Comparison of ENCODE assay signal across 27 mouse cellular contexts in the genomic region with DNA sequence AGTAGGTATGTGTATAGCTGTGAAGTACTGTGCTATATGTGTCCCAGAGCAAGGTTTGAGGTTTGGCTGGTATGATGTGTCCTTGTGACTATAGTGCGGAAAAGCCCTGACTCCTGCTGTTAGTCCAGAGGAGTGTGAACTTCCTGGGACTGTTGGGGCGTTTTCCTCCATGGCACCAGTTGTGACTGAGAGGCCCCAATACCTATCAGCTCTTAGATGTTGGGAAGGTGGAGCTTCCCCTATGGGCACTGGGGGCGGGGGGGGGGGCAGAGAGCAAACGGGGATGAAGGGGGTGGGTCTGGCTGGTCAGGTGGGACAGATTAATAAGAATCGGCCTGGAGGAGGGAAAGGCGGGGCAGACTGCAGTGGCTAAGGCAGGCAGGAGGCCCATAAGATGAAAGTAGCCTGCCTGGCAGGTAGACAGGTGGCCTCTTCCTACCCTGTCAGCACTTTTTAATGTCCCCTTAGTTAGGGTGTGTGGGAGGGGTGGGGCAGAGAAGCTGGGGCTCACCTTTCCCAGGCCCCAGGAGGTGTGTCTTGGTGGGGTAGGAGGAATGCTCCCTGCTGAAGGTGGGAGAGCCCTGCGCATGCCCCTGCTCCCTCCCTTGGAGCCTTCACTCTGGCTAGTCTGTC. TPM values are rescaled to one million over a fixed set of nuclear protein-coding genes. Genes with fewer than 3 reads are reported as not detected.
DNase-seq lines count a peak whose midpoint lies in the region; ATAC-seq and TF ChIP-seq lines count a peak whose summit lies in the region.
"Had no signal": no experiment of that assay in that cellular context is flagged by ENCODE, and none has a peak within 500 bp of the region (broad histone marks: within the 10 kb centered on the region; RNA-seq: fewer than 3 reads in every experiment).

No protein-coding gene starts in this region.

- H3K4me3 ChIP-seq in embryonic facial prominence, embryonic 14.5 days (ENCODE audit: low read depth, low read length), result no peak overlapping the region
- H3K4me3 ChIP-seq in embryonic facial prominence, embryonic 10.5 days, result no peak overlapping the region
- no peak overlapping the region for H3K4me3 ChIP-seq in kidney, embryonic 14.5 days (ENCODE audit: low read length)
- no peak overlapping the region for H3K4me3 ChIP-seq in stomach, embryonic 16.5 days (replicated peaks; ENCODE audit: low read length)
- no peak overlapping the region for H3K4me3 ChIP-seq in stomach, postnatal 0 days (ENCODE audit: low read depth, low read length)
- H3K4me3 ChIP-seq in intestine, postnatal 0 days (ENCODE audit: low read depth, low read length), result no peak overlapping the region
- H3K4me3 ChIP-seq: embryonic facial prominence, embryonic 13.5 days; forebrain, embryonic 10.5 days; forebrain, embryonic 13.5 days; heart, adult 2 months; heart, embryonic 10.5 days; heart, embryonic 13.5 days; hindbrain, embryonic 15.5 days had no signal

- no peak overlapping the region for H3K27ac ChIP-seq in embryonic facial prominence, embryonic 14.5 days (replicated peaks; ENCODE audit: low read depth, low read length)
- no peak overlapping the region for H3K27ac ChIP-seq in embryonic facial prominence, embryonic 10.5 days (replicated peaks)
- H3K27ac ChIP-seq in kidney, embryonic 14.5 days (ENCODE audit: low read depth, low read length), result no peak overlapping the region
- no peak overlapping the region for H3K27ac ChIP-seq in stomach, embryonic 16.5 days (ENCODE audit: low read length)
- H3K27ac ChIP-seq in stomach, postnatal 0 days (replicated peaks), result no peak overlapping the region
- H3K27ac ChIP-seq in intestine, postnatal 0 days (ENCODE audit: low read depth, low read length), result no peak overlapping the region
- H3K27ac ChIP-seq: embryonic facial prominence, embryonic 13.5 days; forebrain, embryonic 10.5 days; forebrain, embryonic 13.5 days; heart, adult 2 months; heart, embryonic 10.5 days; heart, embryonic 13.5 days; hindbrain, embryonic 15.5 days had no signal

- no peak for TF ChIP-seq EP300 in stomach, postnatal 0 days (optimal IDR thresholded peaks at IDR 0.05)

- WGBS in embryonic facial prominence, embryonic 14.5 days, result 41% methylated on average over 5 of the region's 7 CpGs
- WGBS in embryonic facial prominence, embryonic 10.5 days, result 40% methylated on average over 7 of the region's 7 CpGs
- 38% methylated on average over 7 of the region's 7 CpGs for WGBS in kidney, embryonic 14.5 days
- 30% methylated on average over 7 of the region's 7 CpGs for whole genome bisulfite sequencing in stomach, embryonic 16.5 days
- WGBS in stomach, postnatal 0 days, result 26% methylated on average over 7 of the region's 7 CpGs
- WGBS in intestine, postnatal 0 days, result 26% methylated on average over 7 of the region's 7 CpGs

- no peaks in the 10 kb centered on the region for H3K9me3 ChIP-seq in embryonic facial prominence, embryonic 14.5 days (ENCODE audit: control insufficient read depth, low read length)
- H3K9me3 ChIP-seq in embryonic facial prominence, embryonic 10.5 days, result no peaks in the 10 kb centered on the region
- no peaks in the 10 kb centered on the region for H3K9me3 ChIP-seq in kidney, embryonic 14.5 days (ENCODE audit: control insufficient read depth, low read length)
- no peaks in the 10 kb centered on the region for H3K9me3 ChIP-seq in stomach, embryonic 16.5 days (replicated peaks; ENCODE audit: control insufficient read depth, low read length)
- no peaks in the 10 kb centered on the region for H3K9me3 ChIP-seq in stomach, postnatal 0 days (ENCODE audit: control insufficient read depth, low read length)
- H3K9me3 ChIP-seq in intestine, postnatal 0 days (ENCODE audit: control insufficient read depth), result no peaks in the 10 kb centered on the region
- H3K9me3 ChIP-seq: embryonic facial prominence, embryonic 13.5 days; forebrain, embryonic 10.5 days; forebrain, embryonic 13.5 days; heart, embryonic 10.5 days; hindbrain, embryonic 15.5 days had no signal

- no peaks in the 10 kb centered on the region for H3K36me3 ChIP-seq in embryonic facial prominence, embryonic 14.5 days (ENCODE audit: control insufficient read depth, insufficient read depth, low read length)
- no peaks in the 10 kb centered on the region for H3K36me3 ChIP-seq in embryonic facial prominence, embryonic 10.5 days (replicated peaks)
- no peaks in the 10 kb centered on the region for H3K36me3 ChIP-seq in kidney, embryonic 14.5 days (ENCODE audit: control insufficient read depth, insufficient read depth, low read length)
- H3K36me3 ChIP-seq in stomach, embryonic 16.5 days (ENCODE audit: control insufficient read depth, insufficient read depth, low read length), result no peaks in the 10 kb centered on the region
- no peaks in the 10 kb centered on the region for H3K36me3 ChIP-seq in stomach, postnatal 0 days (ENCODE audit: control insufficient read depth, insufficient read depth, low read length)
- H3K36me3 ChIP-seq in intestine, postnatal 0 days (ENCODE audit: control insufficient read depth, insufficient read depth), result no peaks in the 10 kb centered on the region
- H3K36me3 ChIP-seq: embryonic facial prominence, embryonic 13.5 days; forebrain, embryonic 10.5 days; heart, embryonic 10.5 days; heart, embryonic 13.5 days; hindbrain, embryonic 15.5 days had no signal

- H3K27me3 ChIP-seq in embryonic facial prominence, embryonic 14.5 days (replicated peaks; ENCODE audit: control insufficient read depth, insufficient read depth, low read length), result peaks cover 21% of the 10 kb centered on the region
- peaks cover 58% of the 10 kb centered on the region for H3K27me3 ChIP-seq in embryonic facial prominence, embryonic 10.5 days (replicated peaks; ENCODE audit: low read depth, poor library complexity, severe bottlenecking)
- no peaks in the 10 kb centered on the region for H3K27me3 ChIP-seq in kidney, embryonic 14.5 days (ENCODE audit: control insufficient read depth, insufficient read depth, low read length)
- H3K27me3 ChIP-seq in stomach, embryonic 16.5 days (ENCODE audit: control insufficient read depth, insufficient read depth, low read length), result 0 out of 2 replicates have a peak, but pooled peaks cover 3% of the 10 kb centered on the region
- H3K27me3 ChIP-seq in stomach, postnatal 0 days (ENCODE audit: control insufficient read depth, insufficient read depth, low read length), result no peaks in the 10 kb centered on the region
- 0 out of 2 replicates have a peak, but pooled peaks cover 4% of the 10 kb centered on the region for H3K27me3 ChIP-seq in intestine, postnatal 0 days (replicated peaks; ENCODE audit: control insufficient read depth, insufficient read depth, low read length)

- no peak overlapping the region for H3K9ac ChIP-seq in embryonic facial prominence, embryonic 14.5 days (ENCODE audit: low read depth, low read length)
- H3K9ac ChIP-seq in kidney, embryonic 14.5 days (ENCODE audit: low read depth, low read length), result no peak overlapping the region
- H3K9ac ChIP-seq in stomach, embryonic 16.5 days (ENCODE audit: low read length), result no peak overlapping the region
- H3K9ac ChIP-seq in stomach, postnatal 0 days (ENCODE audit: low read length), result no peak overlapping the region
- H3K9ac ChIP-seq in intestine, postnatal 0 days (ENCODE audit: low read depth, low read length), result no peak overlapping the region
- H3K9ac ChIP-seq: embryonic facial prominence, embryonic 13.5 days; forebrain, embryonic 13.5 days; heart, embryonic 13.5 days; hindbrain, embryonic 15.5 days had no signal

- DNase-seq in embryonic facial prominence, embryonic 14.5 days (ENCODE audit: low spot score), result no peak
- DNase-seq in embryonic facial prominence, embryonic 10.5 days (ENCODE audit: low spot score), result no peak
- DNase-seq in kidney, postnatal 36 days, result no peak
- DNase-seq in stomach, postnatal 0 days (ENCODE audit: low spot score), result no peak
- DNase-seq in urinary bladder, adult 2 months (ENCODE audit: low spot score), result no peak
- DNase-seq: adrenal gland, adult 2 months; adrenal gland, postnatal 14 days; cerebellum, adult 11 months; cerebellum, adult 2 months; cerebellum, adult 9-11 months; cerebellum, postnatal 25 days; gastrocnemius, postnatal 10 days; gastrocnemius, postnatal 36 days; heart, adult 2 months; heart, postnatal 14 days; heart, postnatal 4 days had no signal

- H3K4me2 ChIP-seq in embryonic facial prominence, embryonic 14.5 days (ENCODE audit: low read depth, low read length), result no peak overlapping the region
- H3K4me2 ChIP-seq in kidney, embryonic 14.5 days (replicated peaks; ENCODE audit: low read depth, low read length), result no peak overlapping the region
- H3K4me2 ChIP-seq in stomach, embryonic 16.5 days (ENCODE audit: low read depth, low read length), result no peak overlapping the region
- no peak overlapping the region for H3K4me2 ChIP-seq in stomach, postnatal 0 days (replicated peaks; ENCODE audit: low read depth)
- 0 out of 2 replicates have a peak overlapping the region, but pooled peaks have one; percentile 9 for H3K4me2 ChIP-seq in intestine, postnatal 0 days (replicated peaks; ENCODE audit: low read depth)
- H3K4me2 ChIP-seq: embryonic facial prominence, embryonic 13.5 days; forebrain, embryonic 13.5 days; heart, embryonic 13.5 days; hindbrain, embryonic 15.5 days had no signal

- H3K4me1 ChIP-seq in embryonic facial prominence, embryonic 14.5 days (ENCODE audit: control insufficient read depth, insufficient read depth, low read length), result no peaks in the 10 kb centered on the region
- peaks cover 12% of the 10 kb centered on the region for H3K4me1 ChIP-seq in embryonic facial prominence, embryonic 10.5 days
- peaks cover 5% of the 10 kb centered on the region; the same call in 1 of the 2 replicates for H3K4me1 ChIP-seq in kidney, embryonic 14.5 days (ENCODE audit: control insufficient read depth, insufficient read depth, low read length)
- no peaks in the 10 kb centered on the region for H3K4me1 ChIP-seq in stomach, embryonic 16.5 days (ENCODE audit: control insufficient read depth, insufficient read depth, low read length)
- no peaks in the 10 kb centered on the region for H3K4me1 ChIP-seq in stomach, postnatal 0 days (replicated peaks; ENCODE audit: control insufficient read depth, insufficient read depth)
- no peaks in the 10 kb centered on the region for H3K4me1 ChIP-seq in intestine, postnatal 0 days (replicated peaks; ENCODE audit: control insufficient read depth, insufficient read depth, low read length)
- H3K4me1 ChIP-seq: embryonic facial prominence, embryonic 13.5 days; forebrain, embryonic 13.5 days; heart, embryonic 10.5 days; heart, embryonic 13.5 days had no signal

- peak; percentile 33; the same call in 1 of the 2 replicates for ATAC-seq in embryonic facial prominence, embryonic 14.5 days (ENCODE audit: low read depth)
- ATAC-seq in kidney, embryonic 14.5 days (ENCODE audit: low FRiP score, low TSS enrichment), result peak; percentile 26; the same call in 1 of the 2 replicates
- 0 out of 2 replicates have a peak, but pooled peaks have one; percentile 33 for ATAC-seq in stomach, embryonic 16.5 days (ENCODE audit: insufficient read depth, low FRiP score)
- no peak for ATAC-seq in stomach, postnatal 0 days (ENCODE audit: low FRiP score, low TSS enrichment)
- peak; percentile 56 for ATAC-seq in intestine, postnatal 0 days
- ATAC-seq: forebrain, embryonic 13.5 days; forebrain, embryonic 16.5 days had no signal

- no peak for TF ChIP-seq CTCF in stomach, postnatal 0 days (IDR thresholded peaks at IDR 0.05; ENCODE audit: low read depth)
- TF ChIP-seq CTCF in intestine, postnatal 0 days (IDR thresholded peaks at IDR 0.05; ENCODE audit: low read depth), result no peak

RNA-seq across cellular contexts. Expression of gene Hif1an, which starts 27.1 kb away (rescaled TPM):
- polyA plus RNA-seq in embryonic facial prominence, embryonic 14.5 days (2014; fragmentation: Nextera tagmentation; extraction: Ambion mirVana), result 23.6 and 23.7 TPM in 2 replicates
- 48.7 and 52.2 TPM in 2 replicates for polyA plus RNA-seq in embryonic facial prominence, embryonic 10.5 days (2016; fragmentation: Nextera tagmentation; extraction: Ambion mirVana)
- 20.6 and 28.0 TPM in 2 replicates for polyA plus RNA-seq in kidney, embryonic 14.5 days (2014; fragmentation: Nextera tagmentation; extraction: Ambion mirVana)
- polyA plus RNA-seq in stomach, embryonic 16.5 days (2015; fragmentation: Nextera tagmentation; extraction: Ambion mirVana), result 30.7 and 32.1 TPM in 2 replicates
- 10.1 and 10.5 TPM in 2 replicates for polyA plus RNA-seq in stomach, postnatal 0 days (2015; fragmentation: Nextera tagmentation; extraction: Ambion mirVana)
- 15.6 and 17.7 TPM in 2 replicates for polyA plus RNA-seq in intestine, postnatal 0 days (2015; fragmentation: Nextera tagmentation; extraction: Ambion mirVana)
- polyA plus RNA-seq in urinary bladder, adult 2 months (2012; rRNA removed), result 17.2 and 18.2 TPM in 2 replicates

RNA-seq across cellular contexts. Expression of gene Ndufb8, which starts 34.5 kb away (rescaled TPM):
- 503 and 510 TPM in 2 replicates for polyA plus RNA-seq in embryonic facial prominence, embryonic 14.5 days (2014; fragmentation: Nextera tagmentation; extraction: Ambion mirVana)
- polyA plus RNA-seq in embryonic facial prominence, embryonic 10.5 days (2016; fragmentation: Nextera tagmentation; extraction: Ambion mirVana), result 645 and 648 TPM in 2 replicates
- 579 and 700 TPM in 2 replicates for polyA plus RNA-seq in kidney, embryonic 14.5 days (2014; fragmentation: Nextera tagmentation; extraction: Ambion mirVana)
- polyA plus RNA-seq in stomach, embryonic 16.5 days (2015; fragmentation: Nextera tagmentation; extraction: Ambion mirVana), result 524 and 535 TPM in 2 replicates
- polyA plus RNA-seq in stomach, postnatal 0 days (2015; fragmentation: Nextera tagmentation; extraction: Ambion mirVana), result 584 and 594 TPM in 2 replicates
- polyA plus RNA-seq in intestine, postnatal 0 days (2015; fragmentation: Nextera tagmentation; extraction: Ambion mirVana), result 681 and 717 TPM in 2 replicates
- 343 and 393 TPM in 2 replicates for polyA plus RNA-seq in urinary bladder, adult 2 months (2012; rRNA removed)

RNA-seq across cellular contexts. Expression of gene Gm20538, which starts 37.1 kb away (rescaled TPM):
- not detected in 2 replicates for polyA plus RNA-seq in embryonic facial prominence, embryonic 14.5 days (2014; fragmentation: Nextera tagmentation; extraction: Ambion mirVana)
- not detected in 2 replicates for polyA plus RNA-seq in embryonic facial prominence, embryonic 10.5 days (2016; fragmentation: Nextera tagmentation; extraction: Ambion mirVana)
- not detected in 2 replicates for polyA plus RNA-seq in kidney, embryonic 14.5 days (2014; fragmentation: Nextera tagmentation; extraction: Ambion mirVana)
- polyA plus RNA-seq in stomach, embryonic 16.5 days (2015; fragmentation: Nextera tagmentation; extraction: Ambion mirVana), result 0.97 TPM in 1 of 2 replicates, not detected in the other
- polyA plus RNA-seq in stomach, postnatal 0 days (2015; fragmentation: Nextera tagmentation; extraction: Ambion mirVana), result 0.70 TPM in 1 of 2 replicates, not detected in the other
- polyA plus RNA-seq in intestine, postnatal 0 days (2015; fragmentation: Nextera tagmentation; extraction: Ambion mirVana), result not detected in 2 replicates
- not detected in 2 replicates for polyA plus RNA-seq in urinary bladder, adult 2 months (2012; rRNA removed)
- polyA plus RNA-seq: adrenal gland, adult 2 months; cerebellum, adult 2 months; embryonic facial prominence, embryonic 13.5 days; forebrain, embryonic 10.5 days; forebrain, embryonic 13.5 days; forebrain, embryonic 16.5 days; heart, adult 2 months; heart, embryonic 10.5 days; heart, embryonic 13.5 days; heart, embryonic 16.5 days; hindbrain, embryonic 15.5 days had no signal

RNA-seq across cellular contexts. Expression of gene Sec31b, which starts 44.0 kb away (rescaled TPM):
- 0.33 and 0.46 TPM in 2 replicates for polyA plus RNA-seq in embryonic facial prominence, embryonic 14.5 days (2014; fragmentation: Nextera tagmentation; extraction: Ambion mirVana)
- 0.66 and 0.97 TPM in 2 replicates for polyA plus RNA-seq in embryonic facial prominence, embryonic 10.5 days (2016; fragmentation: Nextera tagmentation; extraction: Ambion mirVana)
- polyA plus RNA-seq in kidney, embryonic 14.5 days (2014; fragmentation: Nextera tagmentation; extraction: Ambion mirVana), result 0.76 and 0.87 TPM in 2 replicates
- 0.75 and 0.92 TPM in 2 replicates for polyA plus RNA-seq in stomach, embryonic 16.5 days (2015; fragmentation: Nextera tagmentation; extraction: Ambion mirVana)
- 0.19 and 0.34 TPM in 2 replicates for polyA plus RNA-seq in stomach, postnatal 0 days (2015; fragmentation: Nextera tagmentation; extraction: Ambion mirVana)
- polyA plus RNA-seq in intestine, postnatal 0 days (2015; fragmentation: Nextera tagmentation; extraction: Ambion mirVana), result 0.12 and 0.33 TPM in 2 replicates
- polyA plus RNA-seq in urinary bladder, adult 2 months (2012; rRNA removed), result 4.7 and 4.8 TPM in 2 replicates
